Mouse (Mus musculus) spleen, adult 18-20 months (tissue): ENCODE data around the gene Gm10408.
"Not testable (repeated sequence)": the region's sequence is repeated elsewhere in the genome, so short reads cannot be mapped to it uniquely, and the experiment has no call there.

Experiments used
- DNase-seq, 2 experiments: peaks; one replicate each; pipeline ENCODE4 v3.0.0; 2022; ENCODE audit warnings: mixed read lengths in 2 of 2

The Gm10408 gene

GRCm38 (mm10) chr14:3449079-3449478 is at the start of gene Gm10408:
Gene Gm10408, plus strand, starts transcription at chr14:3449379.
- not testable (repeated sequence) for DNase-seq

DNA sequence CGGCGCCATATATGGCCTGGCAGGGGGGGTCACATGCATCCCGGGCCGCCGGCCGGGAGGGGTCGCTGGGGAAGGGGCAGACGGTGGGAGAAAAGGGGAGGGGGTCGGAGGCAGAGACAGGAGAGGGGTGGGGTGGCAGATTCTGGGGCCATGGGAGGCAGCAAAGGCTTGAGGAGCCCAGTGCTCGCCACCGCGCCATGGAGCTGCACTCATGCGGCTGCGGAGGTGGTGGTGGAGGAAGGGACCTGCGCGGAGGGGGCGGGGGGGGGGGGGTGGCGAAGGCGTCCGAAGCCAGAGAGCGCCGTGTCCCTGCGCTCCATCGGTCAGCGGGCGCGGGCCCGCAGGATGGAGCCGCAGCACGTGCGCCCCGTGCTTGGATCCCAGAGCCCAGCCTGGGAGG is 36.9 kb upstream of the Gm10408 start, which contains the start of gene Gm10409:
TSS of gene Gm10409 (plus strand) at position 301 of the 400 bp plus-strand sequence.
- not testable (repeated sequence) for DNase-seq

DNA sequence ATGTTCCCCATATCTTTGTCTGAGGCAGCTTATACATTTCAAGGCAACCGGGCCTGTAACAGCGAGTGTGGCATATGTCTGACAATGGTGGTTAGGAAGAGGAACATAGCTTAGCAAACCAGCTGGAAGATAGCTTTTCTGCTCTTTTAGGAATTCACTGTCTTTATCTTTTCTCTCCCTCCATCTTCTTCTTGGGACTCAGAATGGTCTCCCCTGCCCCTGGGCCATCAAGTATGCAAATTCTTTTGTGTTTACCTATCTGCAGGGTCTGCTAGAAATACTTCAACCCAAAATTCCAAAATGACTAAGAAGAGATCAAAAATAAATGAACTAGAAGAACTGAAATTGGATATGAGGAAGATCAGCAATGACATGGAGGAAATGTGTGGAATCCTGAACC is 21.4 kb upstream of the Gm10408 start, which contains the start of gene Gm3005:
TSS of gene Gm3005 (plus strand) at position 301 of the 400 bp plus-strand sequence.
- DNase-seq = not testable (repeated sequence)
